Mouse (Mus musculus) left cerebral cortex, postnatal 4 days (tissue): Measurements from ENCODE around the gene Hhat. TPM values are rescaled to one million over a fixed set of nuclear protein-coding genes. Genes with fewer than 3 reads are reported as not detected.

Experiments
- DNase-seq: peaks from one replicate; pipeline ENCODE4 v3.0.0-alpha.2; 2022
- intact Hi-C: fragments of 180-260 bp; cut with DNase I; formaldehyde crosslinking; loops from one replicate; pipeline ENCODE4 v1.15.1; 2025
- total RNA-seq, 2 experiments: library from RNA; stranded (reverse); gene quantifications; 2 replicates each; pipeline ENCODE4 v1.2.3; 2021

Gene Hhat
- total RNA-seq, 2 experiments from 2014 or later, result 3.1 to 3.5 TPM

- no peak for DNase-seq
- intact Hi-C loops, result no loop called here
These were observed 107.9 kb downstream of the Hhat start for GRCm38 (mm10) chr1:192663092-192663491.

DNA sequence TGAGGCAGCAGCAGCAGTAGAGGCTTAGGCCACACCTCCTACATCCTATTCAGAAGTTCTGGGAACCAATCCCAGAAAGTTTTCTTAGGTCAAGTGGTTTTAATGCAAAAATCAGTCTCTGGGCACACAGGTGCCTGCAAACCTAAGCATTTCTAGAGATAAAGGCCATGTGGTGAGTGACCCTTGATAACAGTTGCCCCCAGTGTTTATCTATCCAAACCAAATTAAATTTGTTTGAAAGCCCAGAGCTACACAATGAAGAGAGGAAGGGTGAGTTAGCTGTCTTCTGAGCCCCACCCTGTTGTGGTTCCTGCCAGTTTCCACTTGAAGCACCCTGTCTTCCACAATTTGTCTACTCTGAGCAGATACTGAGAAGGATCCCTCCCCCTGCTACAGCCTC, 109.4 kb downstream of the Hhat start:
- intact Hi-C loops, result no loop called here
- no peak for DNase-seq

DNA sequence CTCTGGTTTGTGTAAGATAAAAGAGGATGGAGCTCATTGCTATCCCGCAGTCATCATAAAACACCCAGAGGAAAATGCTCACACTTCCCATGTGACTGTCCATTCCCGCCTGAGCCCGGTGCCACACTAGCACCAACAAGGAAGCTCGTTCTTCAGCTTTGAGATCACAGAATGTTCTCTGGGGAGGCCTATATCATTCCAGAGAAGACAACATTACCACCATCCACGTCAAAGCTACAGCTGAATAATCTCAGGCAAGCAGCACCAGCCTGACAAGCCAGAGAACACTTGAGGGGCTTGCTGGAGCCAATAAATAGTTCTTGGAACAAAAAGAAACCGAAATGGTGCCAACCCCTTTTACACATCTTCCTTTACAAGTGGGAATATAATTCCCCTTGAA, 113.6 kb downstream of the Hhat start:
- intact Hi-C loops, result no loop called here

DNA sequence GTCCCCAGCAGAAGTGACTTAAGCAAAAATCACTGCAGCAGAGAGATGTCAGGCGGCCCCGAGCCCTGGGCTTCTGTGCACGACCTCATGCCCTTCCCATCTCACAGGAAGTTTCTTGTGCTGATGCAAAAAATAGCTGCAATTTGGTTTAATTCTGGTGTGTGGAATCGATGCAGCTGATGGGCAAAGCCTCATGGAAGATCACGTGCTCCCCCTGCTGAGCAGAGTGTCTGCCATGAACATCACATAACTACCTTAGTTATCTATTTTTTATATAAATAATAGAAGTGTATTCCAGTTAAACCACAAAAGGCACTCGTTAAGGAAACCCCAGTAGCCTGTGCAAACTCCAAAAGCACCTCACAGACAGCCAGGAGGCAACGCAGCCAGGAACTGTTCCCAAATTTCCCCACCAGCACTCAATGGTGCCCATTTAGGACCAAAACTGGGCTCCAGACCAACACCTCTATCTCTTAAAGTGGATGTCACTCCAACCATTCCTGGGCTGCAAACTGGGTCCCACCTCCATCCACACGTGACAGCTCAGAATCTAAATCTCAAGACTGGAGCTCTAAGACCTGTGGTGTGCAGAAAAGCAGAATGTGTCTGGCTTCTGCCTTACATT, 118.9 kb downstream of the Hhat start:
- intact Hi-C loops, result no loop called here
- DNase-seq, result no peak

More for the DNA sequence above, 113.6 kb downstream of the Hhat start:
- no peak for DNase-seq

DNA sequence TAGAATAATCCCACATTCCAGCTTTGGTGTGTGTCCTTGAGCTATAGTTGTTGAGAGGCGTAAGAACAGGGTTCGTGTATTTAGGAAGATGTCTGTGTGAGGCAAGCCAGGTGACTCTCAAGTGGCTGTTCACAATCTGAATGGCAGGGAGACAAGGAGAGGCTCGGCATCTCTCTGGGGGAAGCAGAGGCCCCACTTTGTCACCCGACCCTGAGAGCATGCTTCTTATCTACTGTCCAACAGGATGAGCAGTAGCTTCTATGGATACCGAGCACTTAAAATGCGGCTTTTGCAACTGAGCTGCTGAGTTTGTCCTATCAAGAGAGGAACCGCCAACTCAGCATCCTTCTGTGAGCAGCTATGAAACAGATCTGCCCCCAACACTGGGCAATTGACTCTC, 120.4 kb downstream of the Hhat start:
- intact Hi-C loops, result no loop called here
- DNase-seq, result no peak

GRCm38 (mm10) chr1:192650023-192650422, 121.0 kb downstream of the Hhat start:
- DNase-seq, result no peak
- intact Hi-C loops, result no loop called here

- no peak for DNase-seq
- intact Hi-C loops, result no loop called here
These were observed 121.8 kb downstream of the Hhat start for GRCm38 (mm10) chr1:192649233-192649632.

GRCm38 (mm10) chr1:192647361-192647760, 123.7 kb downstream of the Hhat start:
- no peak for DNase-seq
- intact Hi-C loops, result no loop called here

- no peak for DNase-seq
- intact Hi-C loops, result no loop called here
These were observed 128.9 kb downstream of the Hhat start for GRCm38 (mm10) chr1:192642126-192642525.

GRCm38 (mm10) chr1:192639175-192639574, 131.8 kb downstream of the Hhat start:
- intact Hi-C loops, result no loop called here
- no peak for DNase-seq

GRCm38 (mm10) chr1:192621843-192622242, 149.2 kb downstream of the Hhat start:
- intact Hi-C loops, result loop anchor here (1.0 kb wide), 1 partner anchor 12 kb away; no protein-coding TSS in a partner anchor
- DNase-seq, result no peak

- DNase-seq, result no peak
These were observed 157.8 kb downstream of the Hhat start for GRCm38 (mm10) chr1:192613271-192613670.

DNA sequence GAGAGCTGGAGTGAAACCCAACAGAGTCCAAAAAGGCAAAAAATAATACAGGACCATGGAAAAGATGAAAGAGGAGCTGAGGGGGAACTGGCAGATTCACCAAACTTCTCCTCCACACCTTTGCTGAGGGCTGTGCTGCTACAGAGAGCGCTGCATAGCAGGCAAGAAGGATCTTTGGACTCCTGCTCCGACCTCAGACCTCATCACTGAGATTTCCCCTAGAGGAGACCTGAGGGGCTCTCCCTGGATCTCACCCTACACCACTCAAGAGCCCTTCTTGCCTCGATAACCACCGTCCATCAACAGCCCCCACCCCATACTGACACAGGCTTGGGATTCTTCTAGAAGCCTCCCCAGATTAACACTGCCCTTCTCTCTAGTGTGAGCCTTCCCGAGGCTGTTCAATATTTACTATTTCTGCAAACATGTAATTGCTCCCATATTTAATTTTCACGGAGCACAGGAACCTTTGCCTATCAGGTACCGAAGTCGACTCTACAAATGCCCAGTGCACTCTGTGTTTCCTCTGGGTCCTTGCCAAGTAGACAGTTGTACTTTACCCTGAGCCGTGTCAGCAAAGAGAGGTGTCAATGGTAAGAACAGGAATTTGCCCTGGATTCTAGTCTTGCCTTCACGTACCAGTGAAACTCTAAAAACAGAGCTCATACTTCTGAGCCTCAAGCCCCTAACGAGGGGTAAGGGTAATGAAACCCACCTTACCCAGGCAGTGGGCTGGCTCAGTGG, 158.9 kb downstream of the Hhat start:
- intact Hi-C loops, result no loop called here

More at GRCm38 (mm10) chr1:192613271-192613670, 157.8 kb downstream of the Hhat start:
- intact Hi-C loops, result no loop called here

DNA sequence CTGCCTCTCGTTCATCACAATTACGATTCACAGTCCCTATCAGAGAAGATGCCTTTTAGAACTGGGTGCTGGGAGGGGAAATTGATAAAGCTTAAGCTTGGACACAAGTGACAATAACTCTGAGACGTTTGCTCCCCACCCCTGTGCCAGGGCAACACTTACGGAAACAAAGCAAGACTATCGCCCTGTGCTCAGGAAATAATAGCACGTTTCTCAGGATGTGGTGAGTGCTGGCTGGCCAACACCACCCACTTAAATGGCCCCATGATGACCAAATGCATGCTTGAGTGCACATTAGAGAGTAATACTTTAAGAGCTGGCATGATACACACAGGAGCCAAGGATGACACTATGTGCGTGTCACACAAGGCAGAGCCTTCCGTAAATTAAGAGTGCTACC, 164.1 kb downstream of the Hhat start:
- intact Hi-C loops, result no loop called here
- DNase-seq, result no peak

More for the DNA sequence above, 158.9 kb downstream of the Hhat start:
- DNase-seq, result no peak

DNA sequence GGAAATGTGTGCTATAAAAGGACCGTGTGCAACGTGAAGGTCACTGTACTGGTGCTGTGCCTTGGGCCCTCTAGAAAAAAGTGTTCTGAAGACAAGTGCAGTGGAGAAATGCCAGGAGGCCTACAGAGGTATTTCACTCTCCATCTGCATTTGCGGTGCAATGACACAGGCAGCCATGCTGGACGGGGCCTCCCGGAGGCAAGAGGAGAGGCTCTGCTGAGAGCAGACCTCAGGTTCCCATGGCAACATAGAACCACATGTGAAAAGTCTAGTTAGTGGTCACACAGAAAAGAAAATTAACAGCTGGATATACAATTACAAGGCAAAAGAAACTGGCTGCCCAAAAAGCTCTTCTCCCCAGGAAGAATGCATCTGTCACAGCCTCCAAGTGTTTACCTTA, 166.6 kb downstream of the Hhat start:
- DNase-seq, result no peak
- intact Hi-C loops, result no loop called here

GRCm38 (mm10) chr1:192603556-192603955, 167.5 kb downstream of the Hhat start:
- intact Hi-C loops, result no loop called here
- no peak for DNase-seq

- no peak for DNase-seq
- intact Hi-C loops, result no loop called here
These were observed 169.8 kb downstream of the Hhat start for GRCm38 (mm10) chr1:192601206-192601605.

DNA sequence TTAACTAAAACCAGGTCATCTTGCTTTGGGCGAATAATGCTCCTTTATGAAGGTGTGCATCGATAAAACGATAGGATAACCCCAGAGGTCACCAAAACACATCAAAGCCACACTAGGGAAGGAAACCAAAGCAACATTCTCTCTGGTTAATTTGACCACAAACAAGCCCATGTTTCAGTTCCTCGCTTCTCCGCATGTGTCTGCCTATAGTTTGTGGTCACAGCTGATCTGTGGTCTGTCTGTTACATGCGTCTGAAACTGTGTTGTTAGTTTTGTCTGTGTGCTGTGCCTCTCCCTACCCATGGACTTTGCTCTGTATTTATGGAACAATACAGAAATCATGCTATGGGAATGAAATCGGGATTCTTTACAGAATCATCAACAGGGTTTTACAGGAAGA, 171.3 kb downstream of the Hhat start:
- intact Hi-C loops, result loop anchor here (5.0 to 10.0 kb wide), 2 partner anchors 113 to 175 kb away; no protein-coding TSS in a partner anchor
- no peak for DNase-seq

DNA sequence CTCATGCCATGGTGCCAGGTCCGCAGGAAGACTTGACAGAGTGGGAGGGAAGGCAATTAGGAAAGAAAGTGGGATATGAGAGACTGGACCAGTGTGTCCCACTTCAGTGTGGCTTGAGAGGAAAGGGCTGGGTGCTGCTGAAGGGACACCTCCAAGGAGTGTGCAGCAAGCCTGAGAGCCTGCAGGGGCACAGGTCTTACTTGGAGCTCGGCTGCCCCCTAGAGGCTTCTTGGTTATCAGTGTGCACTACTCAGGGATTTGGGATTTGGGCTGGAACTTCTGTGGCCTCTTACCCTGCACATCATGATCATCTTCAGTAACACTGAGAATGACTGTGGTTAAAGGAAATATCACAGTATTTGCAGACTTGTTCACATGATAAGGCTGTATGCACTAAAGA, 172.6 kb downstream of the Hhat start:
- intact Hi-C loops, result loop anchor here (1.0 to 10.0 kb wide), 3 partner anchors 114 to 408 kb away; partner anchors contain the start of gene Kcnh1
- DNase-seq, result peak; percentile 91

DNA sequence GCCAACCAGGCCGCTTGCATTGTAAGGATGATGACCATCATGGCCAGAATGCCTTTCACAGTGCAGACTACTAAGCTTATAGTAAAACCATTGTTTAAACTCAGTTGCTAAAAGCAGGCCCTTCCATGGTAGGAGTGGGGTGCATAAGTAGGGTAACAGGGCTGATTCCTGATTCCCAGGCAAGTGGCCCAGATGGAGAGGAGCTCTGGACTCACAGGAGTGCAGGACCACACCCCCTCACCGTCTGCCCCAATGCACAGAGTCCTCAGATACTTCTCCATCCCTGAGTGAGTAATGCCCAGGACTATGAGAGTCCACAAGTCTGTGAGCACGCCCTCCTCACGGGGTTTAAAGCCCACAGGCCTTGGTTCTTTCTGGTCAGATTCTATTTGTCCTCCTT, 175.6 kb downstream of the Hhat start:
- no peak for DNase-seq
- intact Hi-C loops, result loop anchor here (5.0 to 10.0 kb wide), 2 partner anchors 117 to 171 kb away; no protein-coding TSS in a partner anchor

DNA sequence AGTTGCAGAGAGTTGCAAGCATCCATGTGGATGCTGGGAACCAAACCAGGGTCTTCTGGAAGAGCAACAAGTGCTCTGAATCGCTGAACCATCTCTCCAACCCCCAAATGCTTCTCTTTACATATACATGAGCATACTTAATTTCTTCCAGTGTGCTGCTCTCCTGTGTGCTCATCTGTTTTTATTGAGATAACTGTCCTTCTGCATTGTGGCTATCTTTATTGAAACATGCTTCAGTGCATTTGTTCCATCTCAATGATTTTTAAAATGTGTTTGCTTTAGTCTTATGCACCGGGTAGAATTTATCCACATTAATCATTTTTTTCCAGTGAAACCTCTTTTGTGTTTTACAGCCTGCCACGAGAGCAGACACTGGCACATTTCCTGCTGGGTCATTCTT, 177.5 kb downstream of the Hhat start:
- no peak for DNase-seq
- intact Hi-C loops, result loop anchor here (10.0 kb wide), 1 partner anchor 169 kb away; no protein-coding TSS in a partner anchor

- no peak for DNase-seq
- intact Hi-C loops, result no loop called here
These were observed 183.6 kb downstream of the Hhat start for GRCm38 (mm10) chr1:192587451-192587850.
